Mouse (Mus musculus): ENCODE data around the gene Tmem184c. TPM values are rescaled to one million over a fixed set of nuclear protein-coding genes. Genes with fewer than 3 reads are reported as not detected.
A peak's percentile ranks its signal among the peaks of the same experiment; 100 is the strongest.

Tmem184c gene
- polyA plus RNA-seq, 1 experiment from 2014 or later, result 62.9 TPM

GRCm38 (mm10) chr8:77630691-77631090 is 20.2 kb upstream of the Tmem184c start:
- no peaks in the 10 kb centered on the region for H3K9me3 ChIP-seq (ENCODE audit: control insufficient read depth, low read length)
- H3K27ac ChIP-seq (ENCODE audit: low read depth, low read length), result no peak overlapping the region
- ATAC-seq (ENCODE audit: low FRiP score), result no peak; the same call in 1 of the 2 replicates
- H3K9ac ChIP-seq (ENCODE audit: low read depth, low read length), result no peak overlapping the region
- no peak for DNase-seq (ENCODE audit: low spot score)
- no peak overlapping the region for H3K4me3 ChIP-seq (ENCODE audit: low read depth, low read length)
- no peaks in the 10 kb centered on the region for H3K4me1 ChIP-seq (replicated peaks; ENCODE audit: control insufficient read depth, insufficient read depth, low read length)
- H3K27me3 ChIP-seq (ENCODE audit: control insufficient read depth, insufficient read depth, low read length), result no peaks in the 10 kb centered on the region
- 42% methylated on average over 3 of the region's 3 CpGs for WGBS
- no peaks in the 10 kb centered on the region for H3K36me3 ChIP-seq (ENCODE audit: control insufficient read depth, insufficient read depth, low read length)
- H3K4me2 ChIP-seq (replicated peaks; ENCODE audit: low read depth, low read length), result no peak overlapping the region

GRCm38 (mm10) chr8:77629858-77630537 is 19.5 kb upstream of the Tmem184c start:
- Histone ChIP-seq H3K9me3 (ENCODE audit: control insufficient read depth, low read length) (no peaks in the 10 kb centered on the region), H3K4me3 (ENCODE audit: low read depth, low read length) (no peak overlapping the region), H3K9ac (ENCODE audit: low read depth, low read length) (no peak overlapping the region), H3K4me1 (replicated peaks; ENCODE audit: control insufficient read depth, insufficient read depth, low read length) (no peaks in the 10 kb centered on the region), H3K4me2 (replicated peaks; ENCODE audit: low read depth, low read length) (no peak overlapping the region), H3K27ac (ENCODE audit: low read depth, low read length) (no peak overlapping the region), H3K36me3 (ENCODE audit: control insufficient read depth, insufficient read depth, low read length) (no peaks in the 10 kb centered on the region), H3K27me3 (ENCODE audit: control insufficient read depth, insufficient read depth, low read length) (no peaks in the 10 kb centered on the region)
- WGBS, result 18% methylated on average over 15 of the region's 15 CpGs
- ATAC-seq (ENCODE audit: low FRiP score), result peak; percentile 87
- peak; percentile 93 for DNase-seq (ENCODE audit: low spot score)

GRCm38 (mm10) chr8:77623677-77624209 is 13.2 kb upstream of the Tmem184c start:
- no peaks in the 10 kb centered on the region for H3K36me3 ChIP-seq (ENCODE audit: control insufficient read depth, insufficient read depth, low read length)
- no peaks in the 10 kb centered on the region for H3K9me3 ChIP-seq (ENCODE audit: control insufficient read depth, low read length)
- no peaks in the 10 kb centered on the region for H3K4me1 ChIP-seq (replicated peaks; ENCODE audit: control insufficient read depth, insufficient read depth, low read length)
- WGBS, result 76% methylated on average over 7 of the region's 7 CpGs
- no peak overlapping the region for H3K9ac ChIP-seq (ENCODE audit: low read depth, low read length)
- H3K4me3 ChIP-seq (ENCODE audit: low read depth, low read length), result no peak overlapping the region
- no peak overlapping the region for H3K27ac ChIP-seq (ENCODE audit: low read depth, low read length)
- no peak overlapping the region for H3K4me2 ChIP-seq (replicated peaks; ENCODE audit: low read depth, low read length)
- DNase-seq (ENCODE audit: low spot score) (no peak), ATAC-seq (ENCODE audit: low FRiP score) (peak; percentile 78)
- H3K27me3 ChIP-seq (ENCODE audit: control insufficient read depth, insufficient read depth, low read length), result no peaks in the 10 kb centered on the region

- DNase-seq (ENCODE audit: low spot score), result no peak
Measured at GRCm38 (mm10) chr8:77617916-77618315, 7.4 kb upstream of the Tmem184c start.

GRCm38 (mm10) chr8:77609621-77610020 is 877 bp downstream of the Tmem184c start:
- Histone ChIP-seq H3K27ac (ENCODE audit: low read depth, low read length) (no peak overlapping the region), H3K9me3 (ENCODE audit: control insufficient read depth, low read length) (no peaks in the 10 kb centered on the region), H3K27me3 (ENCODE audit: control insufficient read depth, insufficient read depth, low read length) (no peaks in the 10 kb centered on the region), H3K36me3 (ENCODE audit: control insufficient read depth, insufficient read depth, low read length) (no peaks in the 10 kb centered on the region), H3K4me3 (ENCODE audit: low read depth, low read length) (peak overlapping the region; percentile 67), H3K4me1 (replicated peaks; ENCODE audit: control insufficient read depth, insufficient read depth, low read length) (no peaks in the 10 kb centered on the region), H3K4me2 (replicated peaks; ENCODE audit: low read depth, low read length) (peak overlapping the region; percentile 46), H3K9ac (ENCODE audit: low read depth, low read length) (peak overlapping the region; percentile 71)
- 10% methylated on average over 7 of the region's 7 CpGs for WGBS
- ATAC-seq (ENCODE audit: low FRiP score) (no peak), DNase-seq (ENCODE audit: low spot score) (no peak)

More at GRCm38 (mm10) chr8:77617916-77618315, 7.4 kb upstream of the Tmem184c start:
- Histone ChIP-seq H3K4me1 (replicated peaks; ENCODE audit: control insufficient read depth, insufficient read depth, low read length) (no peaks in the 10 kb centered on the region), H3K9ac (ENCODE audit: low read depth, low read length) (no peak overlapping the region), H3K27ac (ENCODE audit: low read depth, low read length) (no peak overlapping the region), H3K9me3 (ENCODE audit: control insufficient read depth, low read length) (no peaks in the 10 kb centered on the region), H3K27me3 (ENCODE audit: control insufficient read depth, insufficient read depth, low read length) (no peaks in the 10 kb centered on the region), H3K36me3 (ENCODE audit: control insufficient read depth, insufficient read depth, low read length) (no peaks in the 10 kb centered on the region), H3K4me3 (ENCODE audit: low read depth, low read length) (no peak overlapping the region), H3K4me2 (replicated peaks; ENCODE audit: low read depth, low read length) (no peak overlapping the region)
- 75% methylated on average over 2 of the region's 2 CpGs for WGBS
- no peak for ATAC-seq (ENCODE audit: low FRiP score)

GRCm38 (mm10) chr8:77584174-77584573 is 26.3 kb downstream of the Tmem184c start:
- ATAC-seq (ENCODE audit: low FRiP score) (no peak), DNase-seq (ENCODE audit: low spot score) (no peak)
- Histone ChIP-seq H3K36me3 (ENCODE audit: control insufficient read depth, insufficient read depth, low read length) (no peaks in the 10 kb centered on the region), H3K4me2 (replicated peaks; ENCODE audit: low read depth, low read length) (no peak overlapping the region), H3K27ac (ENCODE audit: low read depth, low read length) (no peak overlapping the region), H3K4me3 (ENCODE audit: low read depth, low read length) (no peak overlapping the region), H3K4me1 (replicated peaks; ENCODE audit: control insufficient read depth, insufficient read depth, low read length) (no peaks in the 10 kb centered on the region), H3K27me3 (ENCODE audit: control insufficient read depth, insufficient read depth, low read length) (no peaks in the 10 kb centered on the region), H3K9me3 (ENCODE audit: control insufficient read depth, low read length) (no peaks in the 10 kb centered on the region), H3K9ac (ENCODE audit: low read depth, low read length) (no peak overlapping the region)
- WGBS, result 85% methylated on average over 4 of the region's 4 CpGs

- no peaks in the 10 kb centered on the region for H3K27me3 ChIP-seq (ENCODE audit: control insufficient read depth, insufficient read depth, low read length)
- H3K4me2 ChIP-seq (replicated peaks; ENCODE audit: low read depth, low read length), result no peak overlapping the region
- DNase-seq (ENCODE audit: low spot score) (no peak), ATAC-seq (ENCODE audit: low FRiP score) (no peak)
- no peaks in the 10 kb centered on the region for H3K36me3 ChIP-seq (ENCODE audit: control insufficient read depth, insufficient read depth, low read length)
- H3K4me3 ChIP-seq (ENCODE audit: low read depth, low read length), result no peak overlapping the region
- no peaks in the 10 kb centered on the region for H3K9me3 ChIP-seq (ENCODE audit: control insufficient read depth, low read length)
- H3K4me1 ChIP-seq (replicated peaks; ENCODE audit: control insufficient read depth, insufficient read depth, low read length), result no peaks in the 10 kb centered on the region
- 96% methylated on average over 7 of the region's 7 CpGs for WGBS
- H3K27ac ChIP-seq (ENCODE audit: low read depth, low read length), result no peak overlapping the region
- no peak overlapping the region for H3K9ac ChIP-seq (ENCODE audit: low read depth, low read length)
Measured at GRCm38 (mm10) chr8:77577674-77578073, 32.8 kb downstream of the Tmem184c start.

- Histone ChIP-seq H3K4me3 (ENCODE audit: low read depth, low read length) (no peak overlapping the region), H3K27ac (ENCODE audit: low read depth, low read length) (no peak overlapping the region), H3K9ac (ENCODE audit: low read depth, low read length) (no peak overlapping the region), H3K36me3 (ENCODE audit: control insufficient read depth, insufficient read depth, low read length) (no peaks in the 10 kb centered on the region), H3K9me3 (ENCODE audit: control insufficient read depth, low read length) (no peaks in the 10 kb centered on the region), H3K4me2 (replicated peaks; ENCODE audit: low read depth, low read length) (no peak overlapping the region), H3K27me3 (ENCODE audit: control insufficient read depth, insufficient read depth, low read length) (no peaks in the 10 kb centered on the region), H3K4me1 (replicated peaks; ENCODE audit: control insufficient read depth, insufficient read depth, low read length) (no peaks in the 10 kb centered on the region)
- 89% methylated on average over 5 of the region's 5 CpGs for WGBS
- ATAC-seq (ENCODE audit: low FRiP score), result no peak
- DNase-seq (ENCODE audit: low spot score), result no peak
Measured at GRCm38 (mm10) chr8:77574229-77574628, 36.3 kb downstream of the Tmem184c start.

GRCm38 (mm10) chr8:77561441-77561840 is 49.1 kb downstream of the Tmem184c start:
- DNase-seq (ENCODE audit: low spot score) (no peak), ATAC-seq (ENCODE audit: low FRiP score) (no peak)
- whole genome bisulfite sequencing, result 84% methylated on average over 3 of the region's 3 CpGs
- Histone ChIP-seq H3K9me3 (ENCODE audit: control insufficient read depth, low read length) (no peaks in the 10 kb centered on the region), H3K36me3 (ENCODE audit: control insufficient read depth, insufficient read depth, low read length) (peaks cover 4% of the 10 kb centered on the region; the same call in 1 of the 2 replicates), H3K9ac (ENCODE audit: low read depth, low read length) (no peak overlapping the region), H3K4me3 (ENCODE audit: low read depth, low read length) (no peak overlapping the region), H3K27ac (ENCODE audit: low read depth, low read length) (no peak overlapping the region), H3K4me1 (replicated peaks; ENCODE audit: control insufficient read depth, insufficient read depth, low read length) (no peaks in the 10 kb centered on the region), H3K27me3 (ENCODE audit: control insufficient read depth, insufficient read depth, low read length) (no peaks in the 10 kb centered on the region), H3K4me2 (replicated peaks; ENCODE audit: low read depth, low read length) (no peak overlapping the region)

Measured in hindbrain, embryonic 11.5 days (tissue).